Mouse (Mus musculus) G1E (cell line): ENCODE results near the gene Fibcd1. TPM values are rescaled to one million over a fixed set of nuclear protein-coding genes. Genes with fewer than 3 reads are reported as not detected.

Experiments
- ATAC-seq: 2 replicates; pipeline ENCODE4 v1.8.0; 2016; ENCODE audit warnings: mild to moderate bottlenecking; ENCODE audit not compliant: insufficient number of reproducible peaks, poor library complexity, low FRiP score, severe bottlenecking; ENCODE audit errors: extremely low read depth
- DNase-seq: peaks from one replicate; pipeline ENCODE4 v3.0.0; 2012; ENCODE audit warnings: low spot score
- H3K27me3 ChIP-seq: 2 replicates; pipeline ENCODE4 v1.6.1; 2012; ENCODE audit warnings: mild to moderate bottlenecking, low read length, inconsistent platforms; ENCODE audit not compliant: insufficient read depth
- H3K36me3 ChIP-seq: replicated peaks from 2 replicates; pipeline ENCODE3; 2012; ENCODE audit warnings: mild to moderate bottlenecking, inconsistent platforms
- H3K4me1 ChIP-seq: 2 replicates; pipeline ENCODE4 v1.6.1; 2012; ENCODE audit warnings: low read depth, low read length, inconsistent platforms, mixed read lengths; ENCODE audit not compliant: insufficient read depth
- H3K4me3 ChIP-seq: 2 replicates; pipeline ENCODE4 v1.5.1; 2012; ENCODE audit warnings: low read depth, mild to moderate bottlenecking, inconsistent platforms, low read length, moderate library complexity, mixed read lengths
- H3K9me3 ChIP-seq: replicated peaks from 2 replicates; pipeline ENCODE4 v1.6.1; 2012; ENCODE audit warnings: inconsistent platforms
- CTCF ChIP-seq: IDR thresholded peaks from 2 replicates; pipeline ENCODE4 v1.5.1; 2012; ENCODE audit warnings: low read depth, low read length, inconsistent platforms, mixed read lengths
- GATA1 ChIP-seq: IDR thresholded peaks from 2 replicates; pipeline ENCODE4 v1.6.1; 2012; ENCODE audit warnings: borderline replicate concordance, low read length, inconsistent platforms, mixed read lengths
- GATA2 ChIP-seq: IDR thresholded peaks from 2 replicates; pipeline ENCODE4 v1.6.1; 2012; ENCODE audit warnings: low read depth, low read length, inconsistent platforms, borderline replicate concordance
- POLR2AphosphoS5 ChIP-seq: IDR thresholded peaks from 2 replicates; pipeline ENCODE4 v1.6.1; 2012; ENCODE audit warnings: low read depth, low read length, inconsistent platforms; ENCODE audit not compliant: insufficient replicate concordance
- TAL1 ChIP-seq: conservative IDR thresholded peaks from 2 replicates; pipeline ENCODE4 v1.6.1; 2012; ENCODE audit warnings: low read depth, low read length, inconsistent platforms, mixed read lengths
- polyA plus RNA-seq: library from polyadenylated mRNA; stranded (reverse); fragments of >175 nt; gene quantifications from 2 replicates; pipeline ENCODE4 v1.2.3, GENCODE M21; 2012
- total RNA-seq, 2 experiments: library from RNA; stranded (forward) in 1 of 2; stranded (reverse) in 1 of 2; fragments of 200-1000 nt in 1 of 2; fragments of >200 nt in 1 of 2; fragmentation: Nextera tagmentation in 1 of 2; gene quantifications; 2 replicates each; pipeline ENCODE4 v1.2.3; 2014 to 2017

The Fibcd1 gene
- total and polyA plus RNA-seq, 3 experiments: 0.11 TPM; not detected in 2

DNA sequence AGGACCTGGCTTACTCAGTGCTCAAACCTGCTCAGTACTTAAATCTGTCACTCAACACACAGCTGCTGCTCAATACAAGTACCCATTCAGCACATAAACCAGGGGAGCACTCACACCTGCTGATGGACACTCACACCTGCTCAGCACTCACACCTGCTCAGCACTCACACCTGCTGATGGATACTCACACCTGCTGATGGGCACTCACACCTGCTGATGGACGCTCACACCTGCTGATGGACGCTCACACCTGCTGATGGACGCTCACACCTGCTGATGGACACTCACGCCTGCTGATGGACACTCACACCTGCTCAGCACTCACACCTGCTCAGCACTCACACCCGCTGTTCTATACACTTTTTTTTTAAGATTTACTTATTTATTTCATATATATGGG, 23.9 kb upstream of the Fibcd1 start:
- Histone ChIP-seq H3K4me3 (no peak overlapping the region; the same call in 1 of the 2 replicates), H3K36me3 (no peaks in the 10 kb centered on the region), H3K9me3 (no peaks in the 10 kb centered on the region), H3K27me3 (peaks cover 14% of the 10 kb centered on the region), H3K4me1 (no peaks in the 10 kb centered on the region)
- ATAC-seq: no peak
- DNase-seq: no peak
- TF ChIP-seq TAL1: no peak
- no peak for TF ChIP-seq GATA1
- no peak for TF ChIP-seq GATA2
- TF ChIP-seq POLR2AphosphoS5: no peak
- no peak for TF ChIP-seq CTCF

DNA sequence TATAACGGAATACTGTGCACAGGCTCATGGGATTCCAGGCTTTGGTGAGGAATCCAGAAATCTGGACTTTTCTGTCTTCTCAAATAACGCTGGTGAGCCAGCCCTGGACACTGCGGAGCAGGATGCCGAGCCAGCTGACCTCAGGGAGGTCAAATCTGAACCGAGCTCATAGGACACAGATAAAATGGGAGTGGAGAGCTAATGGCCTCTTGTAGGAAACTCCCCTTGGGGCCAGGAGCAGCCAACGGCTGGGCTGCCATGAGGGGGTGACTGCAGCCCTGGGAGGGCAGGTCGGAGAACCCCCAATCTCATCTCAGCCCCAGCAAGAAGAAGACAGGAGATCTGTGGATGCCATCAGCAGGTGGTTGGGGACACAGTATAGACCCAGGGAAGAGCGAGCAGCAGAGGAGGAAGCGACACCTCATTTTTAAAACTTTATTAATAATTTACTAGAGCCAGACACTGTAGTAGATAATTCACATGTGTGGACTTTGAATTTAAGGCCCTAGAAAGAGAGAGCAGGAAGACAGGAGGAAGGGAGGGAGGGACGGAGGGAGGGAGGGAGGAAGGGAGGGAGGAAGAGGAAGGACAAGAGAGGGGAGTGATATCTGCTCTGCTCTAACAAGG, 22.8 kb upstream of the Fibcd1 start:
- no peak for ATAC-seq
- no peak for TF ChIP-seq GATA1
- TF ChIP-seq CTCF: no peak
- TF ChIP-seq POLR2AphosphoS5: no peak
- no peak for TF ChIP-seq TAL1
- TF ChIP-seq GATA2: no peak
- no peaks in the 10 kb centered on the region for H3K36me3 ChIP-seq
- DNase-seq: no peak
- no peaks in the 10 kb centered on the region for H3K9me3 ChIP-seq
- peaks cover 13% of the 10 kb centered on the region for H3K27me3 ChIP-seq
- no peak overlapping the region for H3K4me3 ChIP-seq
- H3K4me1 ChIP-seq: no peaks in the 10 kb centered on the region

DNA sequence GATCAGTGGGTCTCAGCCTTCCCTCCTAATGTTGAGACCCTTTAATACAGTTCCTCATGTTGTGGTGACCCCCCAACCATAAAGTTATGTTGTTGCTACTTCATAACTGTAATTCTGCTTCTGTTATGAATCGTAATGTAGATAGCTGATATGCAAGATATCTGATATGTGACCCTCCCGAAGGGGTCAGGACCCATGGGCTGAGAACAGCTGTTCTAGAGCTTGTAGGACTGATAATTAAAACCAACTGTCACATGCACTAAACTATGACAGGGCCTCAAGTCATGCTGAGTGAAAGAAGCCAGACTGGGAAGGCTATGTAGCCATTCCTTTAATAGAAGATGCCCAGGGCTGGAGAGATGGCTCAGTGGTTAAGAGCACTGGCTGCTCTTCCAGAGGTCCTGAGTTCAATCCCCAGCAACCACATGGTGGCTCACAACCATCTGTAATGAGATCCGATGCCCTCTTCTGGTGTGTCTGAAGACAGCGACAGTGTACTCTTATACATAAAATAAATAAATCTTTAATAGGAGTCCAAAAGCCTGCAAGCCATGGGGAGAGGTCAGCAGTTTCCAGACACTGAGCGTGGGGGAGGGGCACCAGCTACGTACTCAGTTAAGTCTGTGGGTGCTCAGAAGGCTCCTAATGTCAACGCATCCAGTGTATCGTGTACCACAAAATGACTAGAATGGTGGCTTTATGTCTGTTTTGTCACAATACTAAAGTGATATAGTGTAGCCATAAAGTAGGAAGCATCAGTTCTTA, 22.1 kb upstream of the Fibcd1 start:
- ATAC-seq (no peak), DNase-seq (no peak)
- H3K27me3 ChIP-seq: peaks cover 13% of the 10 kb centered on the region
- no peaks in the 10 kb centered on the region for H3K36me3 ChIP-seq
- no peaks in the 10 kb centered on the region for H3K4me1 ChIP-seq
- no peaks in the 10 kb centered on the region for H3K9me3 ChIP-seq
- H3K4me3 ChIP-seq: no peak overlapping the region
- TF ChIP-seq TAL1 (no peak), GATA1 (no peak), GATA2 (no peak), CTCF (no peak), POLR2AphosphoS5 (no peak)

DNA sequence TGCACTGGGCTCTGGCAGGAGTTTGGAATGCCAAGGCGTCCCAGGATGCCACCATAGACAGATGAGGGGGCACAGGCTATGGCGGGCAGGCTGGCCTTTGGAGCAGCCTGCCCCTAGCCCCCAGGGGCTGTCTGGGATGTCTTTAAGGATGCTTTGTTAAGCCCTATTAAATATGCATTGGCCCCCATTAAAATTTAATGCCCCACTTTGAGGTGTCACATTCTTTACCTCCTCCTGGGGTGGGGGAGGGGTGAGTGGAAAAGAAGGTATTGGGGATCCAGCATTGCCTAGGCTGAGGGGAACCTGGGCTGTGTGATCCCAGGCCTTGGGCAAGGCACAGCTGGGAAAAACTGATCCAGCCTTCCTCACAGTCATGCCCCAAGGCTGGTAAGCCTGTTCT, 20.0 kb upstream of the Fibcd1 start:
- Histone ChIP-seq H3K4me3 (no peak overlapping the region), H3K27me3 (peaks cover 13% of the 10 kb centered on the region), H3K9me3 (no peaks in the 10 kb centered on the region), H3K36me3 (no peaks in the 10 kb centered on the region), H3K4me1 (no peaks in the 10 kb centered on the region)
- no peak for TF ChIP-seq POLR2AphosphoS5
- TF ChIP-seq CTCF: no peak
- no peak for TF ChIP-seq GATA1
- TF ChIP-seq GATA2: no peak
- no peak for TF ChIP-seq TAL1
- DNase-seq: no peak
- ATAC-seq: no peak

DNA sequence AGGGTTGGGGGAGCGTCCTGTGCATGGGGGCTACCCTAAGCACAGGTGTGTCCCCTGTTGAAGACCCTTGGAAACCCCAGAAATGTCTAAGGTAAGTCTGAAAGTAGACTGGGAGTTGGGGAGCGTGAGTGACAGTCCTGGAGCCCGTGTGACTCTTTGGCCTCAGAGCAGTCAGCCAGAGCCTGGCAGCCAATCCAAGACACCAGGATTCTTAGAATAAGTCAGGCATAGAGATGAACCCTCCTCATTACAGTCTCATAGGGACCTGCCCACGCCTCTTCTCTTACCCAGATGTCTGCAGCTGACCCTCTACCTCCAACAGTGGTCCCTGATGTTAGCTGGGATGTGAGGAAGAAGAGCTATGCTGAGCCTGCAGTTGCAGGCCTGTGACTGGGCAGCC, 19.5 kb upstream of the Fibcd1 start:
- TF ChIP-seq POLR2AphosphoS5: no peak
- no peak for TF ChIP-seq CTCF
- no peak for TF ChIP-seq GATA1
- no peak for TF ChIP-seq GATA2
- TF ChIP-seq TAL1: no peak
- no peaks in the 10 kb centered on the region for H3K36me3 ChIP-seq
- DNase-seq (no peak), ATAC-seq (no peak)
- no peaks in the 10 kb centered on the region for H3K4me1 ChIP-seq
- H3K27me3 ChIP-seq: peaks cover 13% of the 10 kb centered on the region
- no peak overlapping the region for H3K4me3 ChIP-seq
- H3K9me3 ChIP-seq: no peaks in the 10 kb centered on the region

DNA sequence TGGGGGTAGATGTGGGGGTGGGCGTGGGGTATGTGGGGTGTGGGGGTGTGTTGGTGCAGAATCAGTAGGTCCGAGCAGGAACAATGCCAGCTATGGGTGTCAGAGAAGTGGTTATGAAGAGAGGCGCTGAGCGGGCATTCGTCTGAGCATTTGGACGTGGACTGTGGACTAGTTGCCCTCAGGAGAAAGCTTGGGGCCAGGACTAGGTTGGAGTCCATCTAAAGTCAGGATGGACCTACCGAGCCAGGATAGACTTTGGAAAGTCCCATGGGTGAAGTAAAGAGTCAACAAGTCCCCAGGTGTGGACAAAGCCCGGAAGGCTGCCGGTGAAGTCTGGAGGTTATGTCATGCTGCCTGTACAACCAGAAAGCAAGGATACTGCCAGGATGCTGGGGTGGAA, 19.1 kb upstream of the Fibcd1 start:
- H3K9me3 ChIP-seq: no peaks in the 10 kb centered on the region
- no peak for ATAC-seq
- H3K27me3 ChIP-seq: peaks cover 15% of the 10 kb centered on the region
- no peaks in the 10 kb centered on the region for H3K36me3 ChIP-seq
- TF ChIP-seq TAL1 (no peak), GATA1 (no peak), POLR2AphosphoS5 (no peak), CTCF (no peak), GATA2 (no peak)
- no peak for DNase-seq
- H3K4me1 ChIP-seq: no peaks in the 10 kb centered on the region
- H3K4me3 ChIP-seq: no peak overlapping the region
